Mouse (Mus musculus): ENCODE data around the gene Sgpp1.

DNA sequence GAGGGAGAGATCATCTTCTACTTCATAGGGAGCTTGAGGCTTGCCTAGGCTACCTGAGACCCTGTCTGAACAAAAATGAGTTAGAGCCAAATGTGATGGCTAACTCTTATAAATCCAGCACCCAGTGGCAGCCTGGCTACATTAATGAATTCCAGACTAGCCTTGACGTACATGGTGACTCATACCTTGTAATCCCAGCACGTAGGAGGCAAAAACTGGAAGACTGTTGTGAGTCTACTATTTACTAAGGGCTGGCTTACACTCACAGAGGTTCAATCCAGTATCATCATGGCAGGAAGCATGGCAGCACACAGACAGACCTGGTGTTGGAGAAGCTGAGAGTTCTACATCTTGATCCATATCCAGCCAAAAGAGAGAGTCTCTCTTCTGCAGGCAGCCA lies 52.7 kb downstream of the Sgpp1 start:
- TF ChIP-seq MAFK (IDR thresholded peaks at IDR 0.05; ENCODE audit: insufficient read depth, low read depth, low read length) (no peak), ZC3H11A (IDR thresholded peaks at IDR 0.05; ENCODE audit: borderline replicate concordance, low read depth, low read length) (no peak), CHD2 (IDR thresholded peaks at IDR 0.05; ENCODE audit: low read depth, low read length) (no peak)

Measured in ES-E14 (cell line).